In the genomic region with DNA sequence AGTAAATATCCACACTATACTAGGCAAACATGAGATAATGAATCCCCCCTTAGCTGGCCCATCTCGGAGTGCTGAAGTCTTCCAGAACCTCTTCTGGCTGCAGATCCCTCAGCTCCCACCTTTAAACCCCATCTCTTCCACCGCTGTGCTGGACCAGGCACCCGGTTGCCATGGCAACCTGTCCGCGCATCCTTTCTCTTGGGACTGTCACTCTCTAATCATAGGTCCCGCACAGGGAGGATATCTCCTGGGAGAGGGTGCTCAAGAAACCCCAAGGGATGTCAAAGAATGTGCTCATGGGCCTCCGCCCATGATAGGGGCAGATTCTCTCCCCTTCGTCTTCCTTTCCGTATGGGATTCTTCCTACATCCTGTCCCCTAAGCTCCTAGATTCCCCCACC, we compare ENCODE assay signal across 8 mouse cellular contexts. TPM values are rescaled to one million over a fixed set of nuclear protein-coding genes. Genes with fewer than 3 reads are reported as not detected.
DNase-seq lines count a peak whose midpoint lies in the region; ATAC-seq and TF ChIP-seq lines count a peak whose summit lies in the region.

No protein-coding gene starts in this region.

- WGBS in liver, embryonic 11.5 days: 4% methylated on average over 9 of the region's 9 CpGs
- WGBS in embryonic facial prominence, embryonic 12.5 days: 3% methylated on average over 9 of the region's 9 CpGs
- 1% methylated on average over 9 of the region's 9 CpGs for WGBS in olfactory bulb, adult 2 months
- 4% methylated on average over 9 of the region's 9 CpGs for WGBS in lung, postnatal 0 days

- no peaks in the 10 kb centered on the region for H3K9me3 ChIP-seq in liver, embryonic 11.5 days (ENCODE audit: control insufficient read depth, low read length)
- H3K9me3 ChIP-seq in embryonic facial prominence, embryonic 12.5 days: no peaks in the 10 kb centered on the region
- no peaks in the 10 kb centered on the region for H3K9me3 ChIP-seq in lung, postnatal 0 days (ENCODE audit: low read length)

- peak overlapping the region; percentile 22 for H3K4me2 ChIP-seq in liver, embryonic 11.5 days
- H3K4me2 ChIP-seq in embryonic facial prominence, embryonic 12.5 days (replicated peaks): peak overlapping the region; percentile 56
- H3K4me2 ChIP-seq in lung, postnatal 0 days (replicated peaks; ENCODE audit: low read depth, low read length): no peak overlapping the region

- no peak for TF ChIP-seq EP300 in lung, postnatal 0 days (IDR thresholded peaks at IDR 0.05)

- TF ChIP-seq CTCF in layer of hippocampus, adult 2 months (conservative IDR thresholded peaks at IDR 0.05): no peak
- no peak for TF ChIP-seq CTCF in olfactory bulb, adult 2 months (IDR thresholded peaks at IDR 0.05; ENCODE audit: insufficient read depth, low read depth, low read length)
- TF ChIP-seq CTCF in lung, postnatal 0 days (IDR thresholded peaks at IDR 0.05): no peak

- peaks cover 11% of the 10 kb centered on the region for H3K4me1 ChIP-seq in liver, embryonic 11.5 days (replicated peaks; ENCODE audit: control insufficient read depth, insufficient read depth, low read length)
- H3K4me1 ChIP-seq in embryonic facial prominence, embryonic 12.5 days: peaks cover 66% of the 10 kb centered on the region
- H3K4me1 ChIP-seq in olfactory bulb, adult 2 months (ENCODE audit: control insufficient read depth, insufficient read depth, low read length): peaks cover 37% of the 10 kb centered on the region
- 0 out of 2 replicates have a peak, but pooled peaks cover 7% of the 10 kb centered on the region for H3K4me1 ChIP-seq in lung, postnatal 0 days (ENCODE audit: insufficient read depth, low read depth, low read length)

- H3K36me3 ChIP-seq in liver, embryonic 11.5 days (ENCODE audit: control insufficient read depth, insufficient read depth, low read length): no peaks in the 10 kb centered on the region
- H3K36me3 ChIP-seq in embryonic facial prominence, embryonic 12.5 days: no peaks in the 10 kb centered on the region
- H3K36me3 ChIP-seq in lung, postnatal 0 days (ENCODE audit: insufficient read depth, low read length): no peaks in the 10 kb centered on the region

- peaks cover 58% of the 10 kb centered on the region for H3K27me3 ChIP-seq in liver, embryonic 11.5 days (replicated peaks; ENCODE audit: control insufficient read depth, insufficient read depth, low read length)
- H3K27me3 ChIP-seq in embryonic facial prominence, embryonic 12.5 days: peaks cover 68% of the 10 kb centered on the region
- H3K27me3 ChIP-seq in lung, postnatal 0 days (replicated peaks; ENCODE audit: insufficient read depth, low read length): peaks cover 32% of the 10 kb centered on the region

- H3K9ac ChIP-seq in liver, embryonic 11.5 days (ENCODE audit: low read depth, low read length): no peak overlapping the region
- no peak overlapping the region for H3K9ac ChIP-seq in embryonic facial prominence, embryonic 12.5 days
- H3K9ac ChIP-seq in lung, postnatal 0 days (replicated peaks; ENCODE audit: low read depth): no peak overlapping the region

- ATAC-seq in liver, embryonic 11.5 days (replicated peaks; ENCODE audit: low FRiP score): no peak
- ATAC-seq in embryonic facial prominence, embryonic 12.5 days (ENCODE audit: insufficient number of reproducible peaks, insufficient read depth, low FRiP score, low TSS enrichment): no peak
- no peak for ATAC-seq in lung, postnatal 0 days

- H3K4me3 ChIP-seq in liver, embryonic 11.5 days (ENCODE audit: low read depth, low read length): no peak overlapping the region
- peak overlapping the region; percentile 24 for H3K4me3 ChIP-seq in embryonic facial prominence, embryonic 12.5 days
- H3K4me3 ChIP-seq in layer of hippocampus, adult 2 months: peak overlapping the region; percentile 54
- H3K4me3 ChIP-seq in olfactory bulb, adult 2 months (ENCODE audit: insufficient read depth, low read depth, low read length): peak overlapping the region; percentile 30
- H3K4me3 ChIP-seq in lung, postnatal 0 days (ENCODE audit: low read depth, low read length): no peak overlapping the region

- no peak overlapping the region for H3K27ac ChIP-seq in liver, embryonic 11.5 days (ENCODE audit: low read depth, low read length)
- no peak overlapping the region for H3K27ac ChIP-seq in embryonic facial prominence, embryonic 12.5 days
- peak overlapping the region; percentile 75 for H3K27ac ChIP-seq in layer of hippocampus, adult 2 months
- H3K27ac ChIP-seq in olfactory bulb, adult 2 months (ENCODE audit: insufficient read depth, low read depth, low read length): no peak overlapping the region
- no peak overlapping the region for H3K27ac ChIP-seq in lung, postnatal 0 days (ENCODE audit: low read length)

- no peak for DNase-seq in liver, embryonic 11.5 days (ENCODE audit: low spot score)
- DNase-seq in liver: no peak
- DNase-seq in layer of hippocampus, adult 2 months (ENCODE audit: low spot score in 2 of 2): no peak
- DNase-seq in thymus, adult 18-20 months: no peak
- DNase-seq in c-Kit-positive CD71-positive TER-119-positive erythroid progenitor cells, embryonic 14.5 days (ENCODE audit: low spot score): no peak
- no peak for DNase-seq in lung, postnatal 0 days (ENCODE audit: low spot score)

- TF ChIP-seq POLR2A in olfactory bulb, adult 2 months (IDR thresholded peaks at IDR 0.05; ENCODE audit: insufficient read depth, low read depth, low read length): no peak

RNA-seq across cellular contexts. Expression of gene Fxyd7, which starts 0.3 kb away (rescaled TPM):
- 1.9 and 2.6 TPM in 2 replicates for polyA plus RNA-seq in liver, embryonic 11.5 days (2014; fragmentation: Nextera tagmentation; extraction: Ambion mirVana)
- 26.0 and 36.0 TPM in 2 replicates for polyA plus RNA-seq in embryonic facial prominence, embryonic 12.5 days (2016; fragmentation: Nextera tagmentation; extraction: Ambion mirVana)
- 100 to 1,000 TPM; 117 to 121 TPM for total RNA-seq in layer of hippocampus, adult 2 months (2021)
- not detected in 2 replicates for polyA plus RNA-seq in olfactory bulb, adult 2 months (2012; ENCODE audit: insufficient read depth, insufficient read length, low replicate concordance, missing spikeins)
- 1.2 and 1.8 TPM in 2 replicates for polyA plus RNA-seq in lung, postnatal 0 days (2015; fragmentation: Nextera tagmentation; extraction: Ambion mirVana)

RNA-seq across cellular contexts. Expression of gene Fxyd1, which starts 6.1 kb away (rescaled TPM):
- polyA plus RNA-seq in liver, embryonic 11.5 days (2014; fragmentation: Nextera tagmentation; extraction: Ambion mirVana): 23.5 and 35.8 TPM in 2 replicates
- 24.2 and 31.1 TPM in 2 replicates for polyA plus RNA-seq in embryonic facial prominence, embryonic 12.5 days (2016; fragmentation: Nextera tagmentation; extraction: Ambion mirVana)
- total RNA-seq in layer of hippocampus, adult 2 months (2021): 100 to 1,000 TPM in 1 of 2 experiments, 10 to 100 TPM in 1; 90.9 to 114 TPM
- not detected in 2 replicates for polyA plus RNA-seq in olfactory bulb, adult 2 months (2012; ENCODE audit: insufficient read depth, insufficient read length, low replicate concordance, missing spikeins)
- polyA plus RNA-seq in lung, postnatal 0 days (2015; fragmentation: Nextera tagmentation; extraction: Ambion mirVana): 175 and 211 TPM in 2 replicates

RNA-seq across cellular contexts. Expression of gene Lgi4, which starts 8.2 kb away (rescaled TPM):
- polyA plus RNA-seq in liver, embryonic 11.5 days (2014; fragmentation: Nextera tagmentation; extraction: Ambion mirVana): 0.30 and 0.45 TPM in 2 replicates
- polyA plus RNA-seq in embryonic facial prominence, embryonic 12.5 days (2016; fragmentation: Nextera tagmentation; extraction: Ambion mirVana): 1.5 and 2.0 TPM in 2 replicates
- total RNA-seq in layer of hippocampus, adult 2 months (2021): 10 to 100 TPM; 37.9 to 41.9 TPM
- polyA plus RNA-seq in olfactory bulb, adult 2 months (2012; ENCODE audit: insufficient read depth, insufficient read length, low replicate concordance, missing spikeins): not detected in 2 replicates
- 0.20 and 0.27 TPM in 2 replicates for polyA plus RNA-seq in lung, postnatal 0 days (2015; fragmentation: Nextera tagmentation; extraction: Ambion mirVana)

RNA-seq across cellular contexts. Expression of gene Fxyd5, which starts 8.6 kb away (rescaled TPM):
- 28.1 and 31.1 TPM in 2 replicates for polyA plus RNA-seq in liver, embryonic 11.5 days (2014; fragmentation: Nextera tagmentation; extraction: Ambion mirVana)
- 11.0 and 13.6 TPM in 2 replicates for polyA plus RNA-seq in embryonic facial prominence, embryonic 12.5 days (2016; fragmentation: Nextera tagmentation; extraction: Ambion mirVana)
- total RNA-seq in layer of hippocampus, adult 2 months (2021): 10 to 100 TPM; 17.3 to 26.9 TPM
- polyA plus RNA-seq in olfactory bulb, adult 2 months (2012; ENCODE audit: insufficient read depth, insufficient read length, low replicate concordance, missing spikeins): not detected in 2 replicates
- 168 and 206 TPM in 2 replicates for polyA plus RNA-seq in lung, postnatal 0 days (2015; fragmentation: Nextera tagmentation; extraction: Ambion mirVana)

RNA-seq across cellular contexts. Expression of gene Fxyd3, which starts 25.6 kb away (rescaled TPM):
- 1.2 and 1.7 TPM in 2 replicates for polyA plus RNA-seq in liver, embryonic 11.5 days (2014; fragmentation: Nextera tagmentation; extraction: Ambion mirVana)
- 16.6 and 19.2 TPM in 2 replicates for polyA plus RNA-seq in embryonic facial prominence, embryonic 12.5 days (2016; fragmentation: Nextera tagmentation; extraction: Ambion mirVana)
- 1 to 10 TPM in 1 of 2 experiments, not detected in 1; 1.7 TPM for total RNA-seq in layer of hippocampus, adult 2 months (2021)
- not detected in 2 replicates for polyA plus RNA-seq in olfactory bulb, adult 2 months (2012; ENCODE audit: insufficient read depth, insufficient read length, low replicate concordance, missing spikeins)
- 76.1 and 78.1 TPM in 2 replicates for polyA plus RNA-seq in lung, postnatal 0 days (2015; fragmentation: Nextera tagmentation; extraction: Ambion mirVana)

Comparison
In these comparisons a context has a peak if more than half of its experiments do, and no peak if none do; other contexts are left out.
1. H3K4me3 ChIP-seq: peak in embryonic facial prominence, embryonic 12.5 days (single experiment), layer of hippocampus, adult 2 months (single experiment) and olfactory bulb, adult 2 months (single experiment); none in liver, embryonic 11.5 days (single experiment) and lung, postnatal 0 days (single experiment).
2. RNA of gene Fxyd1, which starts 6.1 kb away (polyA plus RNA-seq): 175 to 211 TPM in lung, postnatal 0 days, 23.5 to 35.8 TPM in liver, embryonic 11.5 days and 24.2 to 31.1 TPM in embryonic facial prominence, embryonic 12.5 days; not detected in olfactory bulb, adult 2 months; every median in the first group is over 10 times any median in the second.